Mouse (Mus musculus) frontal cortex, postnatal 14 days (tissue): ENCODE data around the gene Hcrtr1.

Source experiments
- DNase-seq, 2 experiments: peaks; one replicate each; pipeline ENCODE4 v3.0.0; 2022; ENCODE audit warnings: low spot score in 2 of 2

Hcrtr1 gene

GRCm38 (mm10) chr4:130139214-130139492, at the start of gene Hcrtr1:
TSS of gene Hcrtr1 (minus strand) at chr4:130139359.
- no peak for DNase-seq

GRCm38 (mm10) chr4:130188806-130189297, 49.7 kb upstream of the Hcrtr1 start:
- DNase-seq = peak; percentile 58 to 80

GRCm38 (mm10) chr4:130186891-130187290, 47.7 kb upstream of the Hcrtr1 start:
- no peak for DNase-seq

- no peak for DNase-seq
Measured at GRCm38 (mm10) chr4:130186450-130186849, 47.3 kb upstream of the Hcrtr1 start.

- DNase-seq = no peak
Measured at GRCm38 (mm10) chr4:130183879-130184278, 44.7 kb upstream of the Hcrtr1 start.

GRCm38 (mm10) chr4:130183023-130183422, 43.9 kb upstream of the Hcrtr1 start:
- no peak for DNase-seq

- no peak for DNase-seq
Measured at GRCm38 (mm10) chr4:130181886-130182285, 42.7 kb upstream of the Hcrtr1 start.

GRCm38 (mm10) chr4:130180909-130181602, 41.9 kb upstream of the Hcrtr1 start:
- no peak for DNase-seq

GRCm38 (mm10) chr4:130179876-130180275, 40.7 kb upstream of the Hcrtr1 start:
- DNase-seq = no peak

- no peak for DNase-seq
Measured at GRCm38 (mm10) chr4:130177536-130177935, 38.4 kb upstream of the Hcrtr1 start.

GRCm38 (mm10) chr4:130177087-130177486, 37.9 kb upstream of the Hcrtr1 start:
- no peak for DNase-seq

- no peak for DNase-seq
Measured at GRCm38 (mm10) chr4:130176156-130176720, 37.1 kb upstream of the Hcrtr1 start.

- no peak for DNase-seq
Measured at GRCm38 (mm10) chr4:130175072-130175711, 36.0 kb upstream of the Hcrtr1 start, which contains the start of gene Tinagl1. TSS of gene Tinagl1 (minus strand) at chr4:130175122.

GRCm38 (mm10) chr4:130174335-130175031, 35.3 kb upstream of the Hcrtr1 start:
- DNase-seq = no peak

- no peak for DNase-seq
Measured at GRCm38 (mm10) chr4:130173911-130174311, 34.8 kb upstream of the Hcrtr1 start.

GRCm38 (mm10) chr4:130173060-130173822, 34.1 kb upstream of the Hcrtr1 start:
- DNase-seq = no peak

GRCm38 (mm10) chr4:130171951-130172765, 33.0 kb upstream of the Hcrtr1 start:
- no peak for DNase-seq

- DNase-seq = no peak
Measured at GRCm38 (mm10) chr4:130170362-130170761, 31.2 kb upstream of the Hcrtr1 start.

- DNase-seq = no peak
Measured at GRCm38 (mm10) chr4:130169411-130169971, 30.3 kb upstream of the Hcrtr1 start.
